Mouse (Mus musculus) C2C12 (cell line): ENCODE data around the gene Atxn1. TPM values are rescaled to one million over a fixed set of nuclear protein-coding genes. Genes with fewer than 3 reads are reported as not detected.

Experiments
- H3K27me3 ChIP-seq: one replicate; pipeline ENCODE4 v1.6.1; 2011; ENCODE audit not compliant: control insufficient read depth, insufficient read depth, insufficient read length
- H3K36me3 ChIP-seq: one replicate; pipeline ENCODE4 v1.6.1; 2011; ENCODE audit not compliant: control insufficient read depth, insufficient read depth
- H3K4me3 ChIP-seq: one replicate; pipeline ENCODE4 v1.5.1; 2011; ENCODE audit warnings: mild to moderate bottlenecking, control low read depth; ENCODE audit not compliant: poor library complexity, insufficient read depth, severe bottlenecking
- H3K79me2 ChIP-seq: one replicate; pipeline ENCODE4 v1.6.1; 2011; ENCODE audit not compliant: control insufficient read depth, insufficient read depth
- H3K79me3 ChIP-seq: one replicate; pipeline ENCODE4 v1.6.1; 2011; ENCODE audit warnings: low read depth, control low read depth
- H3ac ChIP-seq: one replicate; pipeline ENCODE3; 2011; ENCODE audit warnings: low read depth; ENCODE audit not compliant: control insufficient read depth, insufficient read length
- CEBPB ChIP-seq: IDR thresholded peaks from one replicate; pipeline ENCODE4 v1.6.1; 2011; ENCODE audit warnings: low read depth, mild to moderate bottlenecking, control low read depth, moderate library complexity
- CTCF ChIP-seq: IDR thresholded peaks from one replicate; pipeline ENCODE4 v1.5.1; 2011; ENCODE audit not compliant: control insufficient read depth, insufficient read depth, insufficient read length
- FOSL1 ChIP-seq: IDR thresholded peaks from one replicate; pipeline ENCODE4 v1.8.0; 2011; ENCODE audit warnings: mild to moderate bottlenecking, low read length; ENCODE audit not compliant: poor library complexity, insufficient read depth, severe bottlenecking
- MAX ChIP-seq: IDR thresholded peaks from one replicate; pipeline ENCODE4 v1.6.1; 2011; ENCODE audit warnings: mild to moderate bottlenecking, control low read depth
- MYOD1 ChIP-seq: IDR thresholded peaks from one replicate; pipeline ENCODE4 v1.6.1; 2011; ENCODE audit warnings: low read depth; ENCODE audit not compliant: control insufficient read depth, insufficient read length
- MYOG ChIP-seq: IDR thresholded peaks from one replicate; pipeline ENCODE4 v1.6.1; 2011; ENCODE audit not compliant: control insufficient read depth, insufficient read length; ENCODE audit errors: extremely low read depth
- USF1 ChIP-seq: IDR thresholded peaks from one replicate; pipeline ENCODE4 v1.6.1; 2011; ENCODE audit warnings: low read depth, mild to moderate bottlenecking, control low read depth, moderate library complexity
- polyA plus RNA-seq: library from polyadenylated mRNA; unstranded; fragments of >200 nt; fragmentation: generic; extraction: Trizol; gene quantifications from one replicate; pipeline ENCODE4 v1.2.1, GENCODE M21; 2012; ENCODE audit warnings: missing spikeins

Atxn1 gene
- polyA plus RNA-seq, 1 experiment = 3.0 TPM

GRCm38 (mm10) chr13:45915026-45915425, 49.8 kb downstream of the Atxn1 start:
- peaks cover 65% of the 10 kb centered on the region for H3K79me2 ChIP-seq
- no peak overlapping the region for H3ac ChIP-seq
- no peak overlapping the region for H3K4me3 ChIP-seq
- H3K79me3 ChIP-seq = peaks cover 10% of the 10 kb centered on the region
- TF ChIP-seq FOSL1 (no peak), MAX (no peak), USF1 (no peak), CTCF (no peak), CEBPB (no peak), MYOG (no peak), MYOD1 (no peak)
- no peaks in the 10 kb centered on the region for H3K27me3 ChIP-seq
- peaks cover 9% of the 10 kb centered on the region for H3K36me3 ChIP-seq

- H3K79me2 ChIP-seq = peaks cover 65% of the 10 kb centered on the region
- no peak overlapping the region for H3ac ChIP-seq
- peaks cover 9% of the 10 kb centered on the region for H3K79me3 ChIP-seq
- peaks cover 9% of the 10 kb centered on the region for H3K36me3 ChIP-seq
- TF ChIP-seq MYOG (no peak), CEBPB (no peak), MAX (no peak), CTCF (no peak), USF1 (no peak), MYOD1 (no peak), FOSL1 (no peak)
- H3K27me3 ChIP-seq = no peaks in the 10 kb centered on the region
- no peak overlapping the region for H3K4me3 ChIP-seq
Measured at GRCm38 (mm10) chr13:45914117-45914516, 50.7 kb downstream of the Atxn1 start.

DNA sequence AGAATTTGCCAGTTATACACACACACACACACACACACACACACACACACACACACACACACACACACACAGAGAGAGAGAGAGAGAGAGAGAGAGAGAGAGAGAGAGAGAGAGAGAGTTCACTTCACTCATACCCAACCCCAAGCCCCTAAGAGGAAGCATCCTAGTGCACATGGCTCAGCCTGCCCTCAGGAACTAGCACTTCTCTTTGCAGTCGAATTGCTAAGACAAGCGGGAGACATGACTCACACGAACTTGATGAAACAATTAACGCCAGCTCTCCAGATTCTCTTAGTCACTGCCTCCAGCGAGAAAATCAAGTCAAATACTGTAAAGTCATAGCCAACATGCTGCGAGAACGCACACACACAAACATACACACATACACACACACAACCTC, 53.0 kb downstream of the Atxn1 start:
- Histone ChIP-seq H3K79me2 (peaks cover 64% of the 10 kb centered on the region), H3K27me3 (no peaks in the 10 kb centered on the region), H3ac (no peak overlapping the region), H3K79me3 (peaks cover 6% of the 10 kb centered on the region), H3K4me3 (no peak overlapping the region), H3K36me3 (peaks cover 4% of the 10 kb centered on the region)
- TF ChIP-seq CEBPB (no peak), CTCF (no peak), MYOG (no peak), USF1 (no peak), MYOD1 (no peak), FOSL1 (no peak), MAX (no peak)

GRCm38 (mm10) chr13:45911069-45911468, 53.7 kb downstream of the Atxn1 start:
- Histone ChIP-seq H3K79me3 (peaks cover 3% of the 10 kb centered on the region), H3K36me3 (peaks cover 4% of the 10 kb centered on the region), H3K79me2 (peaks cover 60% of the 10 kb centered on the region), H3ac (no peak overlapping the region), H3K4me3 (no peak overlapping the region), H3K27me3 (no peaks in the 10 kb centered on the region)
- TF ChIP-seq FOSL1 = no peak
- no peak for TF ChIP-seq MAX
- no peak for TF ChIP-seq MYOG
- no peak for TF ChIP-seq MYOD1
- TF ChIP-seq CEBPB = no peak

DNA sequence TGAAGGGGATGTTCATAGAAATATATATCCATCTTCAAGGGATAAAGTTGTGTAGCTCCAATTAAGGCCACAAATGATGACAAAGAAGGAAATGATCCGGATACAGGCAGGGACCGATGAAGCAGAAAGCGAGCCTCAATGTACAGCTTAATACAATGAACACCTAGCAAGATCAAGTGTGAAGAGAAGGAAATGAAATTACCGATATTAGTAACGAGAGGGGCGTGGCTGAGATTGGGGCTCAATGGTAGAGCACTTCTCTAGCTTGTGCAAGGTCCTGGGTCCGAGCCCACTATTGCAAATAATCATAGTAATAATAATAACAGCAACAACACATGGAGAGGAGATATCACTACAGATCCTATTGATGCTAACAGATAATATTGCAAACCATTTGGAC, 54.5 kb downstream of the Atxn1 start:
- no peak for TF ChIP-seq MAX
- no peak for TF ChIP-seq MYOG
- no peak for TF ChIP-seq MYOD1
- no peak for TF ChIP-seq USF1
- TF ChIP-seq FOSL1 = no peak
- no peak for TF ChIP-seq CEBPB
- no peak for TF ChIP-seq CTCF
- Histone ChIP-seq H3K79me3 (peaks cover 3% of the 10 kb centered on the region), H3ac (no peak overlapping the region), H3K36me3 (peaks cover 4% of the 10 kb centered on the region), H3K79me2 (peaks cover 52% of the 10 kb centered on the region), H3K27me3 (no peaks in the 10 kb centered on the region), H3K4me3 (no peak overlapping the region)

- no peak for TF ChIP-seq CTCF
- TF ChIP-seq MAX = no peak
- TF ChIP-seq MYOG = no peak
- TF ChIP-seq CEBPB = no peak
- no peak for TF ChIP-seq MYOD1
- TF ChIP-seq FOSL1 = no peak
- TF ChIP-seq USF1 = no peak
- H3K36me3 ChIP-seq = no peaks in the 10 kb centered on the region
- H3K79me3 ChIP-seq = peaks cover 2% of the 10 kb centered on the region
- H3K27me3 ChIP-seq = no peaks in the 10 kb centered on the region
- no peak overlapping the region for H3K4me3 ChIP-seq
- H3K79me2 ChIP-seq = peaks cover 43% of the 10 kb centered on the region
- no peak overlapping the region for H3ac ChIP-seq
Measured at GRCm38 (mm10) chr13:45907181-45907691, 57.6 kb downstream of the Atxn1 start.
